Mouse (Mus musculus) cortical plate, adult 2 months (tissue): ENCODE measurements at regions not wholly inside any gene's neighbourhood (a gene's known extent, or its start where the extent isn't known, plus 50 kb on each side); places are given as distances from the start of the nearest gene placed in this dataset.

Source experiments
- H3K27ac ChIP-seq: fragments of 200-500 bp; 2 replicates; pipeline ENCODE4 v1.5.1; 2012; ENCODE audit warnings: low read length, control low read depth, inconsistent platforms; ENCODE audit not compliant: insufficient read depth
- H3K4me1 ChIP-seq: fragments of 200-500 bp; 2 replicates; pipeline ENCODE4 v1.6.1; 2011; ENCODE audit warnings: low read length; ENCODE audit not compliant: control insufficient read depth, insufficient read depth
- H3K4me3 ChIP-seq: fragments of 200-500 bp; 2 replicates; pipeline ENCODE4 v1.5.1; 2011; ENCODE audit warnings: mild to moderate bottlenecking, low read length, control low read depth; ENCODE audit not compliant: insufficient read depth
- CTCF ChIP-seq: fragments of 200-500 bp; IDR thresholded peaks from 2 replicates; pipeline ENCODE4 v1.5.1; 2011; ENCODE audit warnings: mild to moderate bottlenecking, control low read depth, low read length; ENCODE audit not compliant: insufficient read depth; ENCODE audit errors: extremely low read depth
- POLR2A ChIP-seq: fragments of 200-500 bp; IDR thresholded peaks from 2 replicates; pipeline ENCODE4 v1.6.1; 2011; ENCODE audit warnings: mild to moderate bottlenecking, low read length, control low read depth; ENCODE audit not compliant: insufficient read depth; ENCODE audit errors: extremely low read depth

GRCm38 (mm10) chr3:150649783-150650565 lies 787.7 kb upstream of the Adgrl4 start:
- Histone ChIP-seq H3K27ac (no peak overlapping the region), H3K4me3 (no peak overlapping the region)

GRCm38 (mm10) chr3:150695751-150696150 lies 741.9 kb upstream of the Adgrl4 start:
- Histone ChIP-seq H3K4me3 (no peak overlapping the region), H3K4me1 (no peaks in the 10 kb centered on the region), H3K27ac (no peak overlapping the region)
- TF ChIP-seq CTCF (no peak), POLR2A (no peak)

More at GRCm38 (mm10) chr3:150649783-150650565, 787.7 kb upstream of the Adgrl4 start:
- TF ChIP-seq POLR2A: no peak
- TF ChIP-seq CTCF: no peak
- H3K4me1 ChIP-seq: no peaks in the 10 kb centered on the region

- H3K4me1 ChIP-seq: no peaks in the 10 kb centered on the region
- no peak overlapping the region for H3K27ac ChIP-seq
- no peak for TF ChIP-seq POLR2A
- no peak overlapping the region for H3K4me3 ChIP-seq
Measured at GRCm38 (mm10) chr3:150699990-150700389, 737.7 kb upstream of the Adgrl4 start.
